Mouse (Mus musculus): ENCODE results near the gene Cmss1. TPM values are rescaled to one million over a fixed set of nuclear protein-coding genes. Genes with fewer than 3 reads are reported as not detected.

Gene Cmss1
- polyA plus RNA-seq, 1 experiment from 2014 or later: 51.4 TPM

DNA sequence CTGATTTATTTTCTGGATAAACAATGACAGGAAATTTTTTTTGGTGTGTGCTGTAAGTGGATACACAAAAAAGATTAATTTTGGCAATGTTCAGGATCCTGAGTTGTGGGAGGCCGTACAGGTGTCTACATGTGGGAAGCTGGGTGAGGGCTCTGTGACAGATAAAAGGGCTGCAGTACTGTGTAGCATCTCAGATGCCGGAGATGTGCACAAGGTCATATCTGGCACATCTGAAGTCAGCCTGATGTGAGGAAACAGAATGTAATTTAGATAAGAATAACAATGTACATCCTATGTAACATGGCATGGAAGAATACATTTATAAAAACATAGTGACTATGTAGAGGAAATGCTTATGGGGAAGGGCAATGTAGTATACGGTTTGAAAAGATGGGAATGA, 293.2 kb downstream of the Cmss1 start:
- 75% methylated on average over 3 of the region's 3 CpGs for WGBS
- peak; percentile 59; the same call in 1 of the 2 replicates for ATAC-seq (ENCODE audit: low FRiP score, low TSS enrichment)
- no peak overlapping the region for H3K4me3 ChIP-seq (ENCODE audit: low read length)

DNA sequence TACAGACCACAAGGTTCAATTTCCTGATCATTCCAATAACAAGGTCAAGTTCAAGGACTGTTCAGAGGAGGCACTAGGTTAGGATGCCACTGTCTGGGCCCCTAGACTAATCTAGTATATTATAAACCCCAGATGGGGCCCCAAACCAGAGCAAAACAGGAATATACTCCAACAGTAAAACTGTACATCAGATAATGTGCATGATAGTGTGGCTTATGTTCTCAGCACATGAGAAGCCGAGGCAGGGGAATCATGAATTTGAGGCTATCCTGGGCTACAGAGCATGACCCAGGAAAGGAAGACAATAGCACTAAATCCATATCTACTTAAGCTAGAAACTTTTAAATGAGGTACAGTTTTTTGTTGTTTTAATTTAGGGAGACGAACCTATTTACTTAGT, 294.5 kb downstream of the Cmss1 start:
- no peaks in the 10 kb centered on the region for H3K27me3 ChIP-seq (ENCODE audit: insufficient read depth, low read length)
- H3K4me1 ChIP-seq (ENCODE audit: insufficient read depth, low read length): peaks cover 7% of the 10 kb centered on the region; the same call in 1 of the 2 replicates
- no peak overlapping the region for H3K9ac ChIP-seq (replicated peaks; ENCODE audit: low read length)
- no peaks in the 10 kb centered on the region for H3K9me3 ChIP-seq (ENCODE audit: low read length)
- ATAC-seq (ENCODE audit: low FRiP score, low TSS enrichment): no peak
- H3K4me3 ChIP-seq (ENCODE audit: low read length): no peak overlapping the region
- H3K36me3 ChIP-seq (ENCODE audit: insufficient read depth, low read length): no peaks in the 10 kb centered on the region
- WGBS: 84% methylated on average over 2 of the region's 2 CpGs
- no peak overlapping the region for H3K4me2 ChIP-seq (replicated peaks; ENCODE audit: low read depth, low read length)
- no peak overlapping the region for H3K27ac ChIP-seq (ENCODE audit: low read length)

More for the DNA sequence above, 293.2 kb downstream of the Cmss1 start:
- Histone ChIP-seq H3K9ac (replicated peaks; ENCODE audit: low read length) (no peak overlapping the region), H3K4me1 (ENCODE audit: insufficient read depth, low read length) (peaks cover 21% of the 10 kb centered on the region), H3K36me3 (ENCODE audit: insufficient read depth, low read length) (no peaks in the 10 kb centered on the region), H3K27me3 (ENCODE audit: insufficient read depth, low read length) (no peaks in the 10 kb centered on the region), H3K9me3 (ENCODE audit: low read length) (no peaks in the 10 kb centered on the region), H3K4me2 (replicated peaks; ENCODE audit: low read depth, low read length) (no peak overlapping the region), H3K27ac (ENCODE audit: low read length) (no peak overlapping the region)

DNA sequence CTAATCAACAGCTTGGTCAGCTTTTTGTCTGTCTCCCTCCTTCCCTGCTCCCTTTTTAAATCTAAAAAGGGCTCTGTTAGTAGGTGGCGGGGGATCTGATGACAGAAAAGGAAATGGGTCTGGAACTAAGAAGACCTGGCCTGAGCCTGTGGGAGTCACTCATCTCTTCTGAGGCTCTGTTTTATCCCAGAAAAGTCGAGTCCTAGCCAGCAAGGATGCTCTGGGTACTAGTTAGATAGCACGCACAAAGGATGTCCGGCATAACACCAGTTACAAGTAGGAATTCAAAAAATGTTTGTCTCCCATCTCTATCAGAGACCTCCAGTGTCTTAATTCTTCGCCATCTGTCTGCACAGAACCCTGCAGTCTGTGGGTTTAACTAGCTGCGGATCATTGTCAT, 301.2 kb downstream of the Cmss1 start:
- H3K4me3 ChIP-seq (ENCODE audit: low read length): no peak overlapping the region
- H3K4me1 ChIP-seq (ENCODE audit: insufficient read depth, low read length): no peaks in the 10 kb centered on the region
- no peak overlapping the region for H3K9ac ChIP-seq (replicated peaks; ENCODE audit: low read length)
- no peak overlapping the region for H3K4me2 ChIP-seq (replicated peaks; ENCODE audit: low read depth, low read length)
- no peaks in the 10 kb centered on the region for H3K27me3 ChIP-seq (ENCODE audit: insufficient read depth, low read length)
- ATAC-seq (ENCODE audit: low FRiP score, low TSS enrichment): no peak
- H3K27ac ChIP-seq (ENCODE audit: low read length): no peak overlapping the region
- H3K9me3 ChIP-seq (ENCODE audit: low read length): no peaks in the 10 kb centered on the region
- WGBS: 87% methylated on average over 6 of the region's 6 CpGs
- no peaks in the 10 kb centered on the region for H3K36me3 ChIP-seq (ENCODE audit: insufficient read depth, low read length)

DNA sequence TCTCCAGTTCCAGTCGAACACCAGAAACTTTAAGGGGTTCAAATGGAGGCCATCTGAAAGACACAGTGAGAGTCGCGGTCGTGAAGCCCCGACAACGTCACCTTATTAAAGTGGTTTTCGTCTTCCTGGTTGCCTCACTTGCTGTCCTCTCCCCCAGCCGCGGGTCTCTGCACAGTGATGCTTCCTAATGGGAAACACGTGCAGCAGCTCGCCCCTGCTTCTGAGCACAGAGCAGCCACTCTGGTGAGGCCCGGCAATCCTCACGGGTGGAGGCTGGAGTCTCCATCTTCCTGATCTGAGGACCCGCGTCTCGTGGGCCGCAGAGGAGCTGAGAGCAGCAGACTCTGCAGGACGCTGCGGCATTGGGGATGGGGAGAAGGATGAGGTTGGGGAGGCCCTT, 302.9 kb downstream of the Cmss1 start:
- Histone ChIP-seq H3K4me3 (ENCODE audit: low read length) (no peak overlapping the region), H3K27ac (ENCODE audit: low read length) (no peak overlapping the region), H3K4me1 (ENCODE audit: insufficient read depth, low read length) (no peaks in the 10 kb centered on the region), H3K9me3 (ENCODE audit: low read length) (no peaks in the 10 kb centered on the region), H3K9ac (replicated peaks; ENCODE audit: low read length) (no peak overlapping the region), H3K36me3 (ENCODE audit: insufficient read depth, low read length) (no peaks in the 10 kb centered on the region), H3K4me2 (replicated peaks; ENCODE audit: low read depth, low read length) (no peak overlapping the region), H3K27me3 (ENCODE audit: insufficient read depth, low read length) (no peaks in the 10 kb centered on the region)
- ATAC-seq (ENCODE audit: low FRiP score, low TSS enrichment): no peak
- WGBS: 73% methylated on average over 19 of the region's 19 CpGs

DNA sequence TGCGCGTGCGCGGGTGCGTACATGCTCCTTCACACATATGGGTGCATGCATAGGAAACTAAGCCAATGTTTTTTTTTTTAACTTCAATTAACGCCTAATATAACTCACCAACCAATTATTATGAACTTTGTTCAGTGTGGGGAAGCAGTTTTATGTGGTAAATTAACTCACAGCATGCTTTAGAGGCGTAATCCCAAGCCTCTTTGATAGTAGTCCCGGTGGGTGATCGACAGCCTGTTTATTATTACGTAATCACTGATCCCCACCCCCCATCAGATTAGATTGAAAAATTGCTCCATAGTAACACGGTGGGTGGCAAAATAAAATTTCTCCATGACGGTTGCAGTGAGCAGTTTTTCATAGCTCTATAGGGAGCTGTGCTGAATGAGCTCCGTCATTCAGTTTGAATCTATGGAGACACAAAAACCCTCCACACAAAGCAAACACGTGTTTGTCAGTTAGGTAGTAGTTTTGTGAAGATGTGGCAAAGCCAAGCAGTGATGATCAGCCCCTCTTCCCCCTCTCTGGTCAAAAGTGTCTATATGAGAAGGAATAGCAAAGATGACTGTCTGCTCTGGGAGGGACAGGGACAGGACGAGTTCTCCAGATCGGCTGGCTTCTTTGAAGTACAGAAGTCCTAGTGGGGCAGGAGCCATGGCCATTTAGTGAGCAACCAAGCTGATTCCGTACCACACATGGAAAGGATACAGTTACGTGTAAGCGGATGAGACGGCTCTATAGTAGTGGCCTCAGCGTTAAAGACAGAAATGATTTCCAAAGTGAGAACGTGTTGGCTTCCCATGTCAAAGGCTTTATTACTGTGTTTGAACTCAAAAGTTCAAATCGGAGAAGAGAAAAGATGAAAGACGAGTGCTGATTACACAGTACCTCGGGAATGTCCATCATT, 303.6 kb downstream of the Cmss1 start:
- no peaks in the 10 kb centered on the region for H3K36me3 ChIP-seq (ENCODE audit: insufficient read depth, low read length)
- no peak for ATAC-seq (ENCODE audit: low FRiP score, low TSS enrichment)
- 85% methylated on average over 25 of the region's 25 CpGs for WGBS
- H3K9ac ChIP-seq (replicated peaks; ENCODE audit: low read length): no peak overlapping the region
- no peaks in the 10 kb centered on the region for H3K9me3 ChIP-seq (ENCODE audit: low read length)
- H3K27me3 ChIP-seq (ENCODE audit: insufficient read depth, low read length): no peaks in the 10 kb centered on the region
- no peak overlapping the region for H3K27ac ChIP-seq (ENCODE audit: low read length)
- no peak overlapping the region for H3K4me2 ChIP-seq (replicated peaks; ENCODE audit: low read depth, low read length)
- H3K4me3 ChIP-seq (ENCODE audit: low read length): no peak overlapping the region
- H3K4me1 ChIP-seq (ENCODE audit: insufficient read depth, low read length): no peaks in the 10 kb centered on the region

DNA sequence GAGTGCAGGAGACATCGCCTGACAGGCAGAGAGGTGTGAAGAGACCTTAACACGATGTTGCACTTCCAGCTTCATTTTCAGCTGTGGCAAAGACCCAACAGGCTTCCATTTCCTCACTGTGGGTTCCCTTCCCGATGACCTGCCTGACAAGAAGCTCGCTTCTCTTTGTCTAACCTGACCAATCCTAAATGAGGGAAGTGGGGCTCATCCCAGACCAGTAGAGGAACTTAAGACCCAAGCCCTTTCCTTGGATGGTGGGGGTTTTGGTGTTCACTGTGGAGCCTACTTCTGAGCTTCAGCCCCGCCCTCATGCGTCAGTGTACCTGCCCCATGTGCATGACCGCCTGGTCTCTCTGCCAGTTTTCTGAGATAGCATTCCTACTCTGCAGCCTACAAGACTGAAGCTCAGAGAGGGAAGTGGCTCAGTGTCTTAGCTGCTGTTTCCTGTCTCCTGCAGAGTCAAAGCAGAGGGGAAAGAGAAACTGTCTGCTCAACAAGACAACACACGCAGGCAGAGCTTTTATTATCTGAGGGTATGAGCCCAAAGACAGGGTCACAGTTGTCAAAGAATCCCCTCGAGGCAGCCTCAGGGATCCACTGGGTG, 305.1 kb downstream of the Cmss1 start:
- H3K27me3 ChIP-seq (ENCODE audit: insufficient read depth, low read length): no peaks in the 10 kb centered on the region
- H3K27ac ChIP-seq (ENCODE audit: low read length): no peak overlapping the region
- H3K4me3 ChIP-seq (ENCODE audit: low read length): no peak overlapping the region
- H3K9ac ChIP-seq (replicated peaks; ENCODE audit: low read length): no peak overlapping the region
- WGBS: 84% methylated on average over 9 of the region's 9 CpGs
- no peaks in the 10 kb centered on the region for H3K9me3 ChIP-seq (ENCODE audit: low read length)
- no peaks in the 10 kb centered on the region for H3K36me3 ChIP-seq (ENCODE audit: insufficient read depth, low read length)
- H3K4me1 ChIP-seq (ENCODE audit: insufficient read depth, low read length): no peaks in the 10 kb centered on the region
- ATAC-seq (ENCODE audit: low FRiP score, low TSS enrichment): no peak
- H3K4me2 ChIP-seq (replicated peaks; ENCODE audit: low read depth, low read length): no peak overlapping the region

DNA sequence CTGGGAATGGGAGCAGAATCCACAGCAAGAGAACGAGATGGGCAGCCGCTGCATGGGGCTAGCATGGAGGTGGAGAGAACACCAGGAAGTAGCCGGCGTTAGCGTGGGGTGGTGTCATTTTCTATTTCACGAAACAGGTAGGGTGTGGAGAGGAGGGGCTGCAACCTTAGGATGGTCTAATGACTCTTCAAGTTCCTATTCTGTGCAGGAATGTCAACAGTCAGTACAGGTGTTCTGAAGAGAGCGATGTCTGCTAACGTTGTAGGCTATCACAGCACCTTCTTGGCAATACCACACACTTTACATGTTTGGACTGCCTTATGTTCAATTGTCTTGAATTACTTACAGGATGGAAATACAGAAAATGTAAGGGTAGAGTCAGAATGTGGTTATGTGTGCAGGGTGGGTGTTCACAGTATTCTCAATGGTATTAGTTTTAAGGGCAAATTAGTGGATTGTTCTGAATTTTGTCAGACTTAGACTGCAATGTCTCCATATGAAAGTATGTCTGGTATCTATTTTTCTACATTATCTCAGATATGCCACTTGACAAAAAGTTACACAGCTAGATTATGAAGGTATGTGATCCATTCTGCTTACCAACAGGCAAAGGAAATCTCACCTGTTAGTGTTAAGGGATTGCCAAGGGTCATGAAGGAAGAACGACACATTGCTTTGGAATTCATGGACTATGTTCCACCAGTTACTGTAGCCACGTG, 311.3 kb downstream of the Cmss1 start:
- H3K36me3 ChIP-seq (ENCODE audit: insufficient read depth, low read length): no peaks in the 10 kb centered on the region
- no peak overlapping the region for H3K4me3 ChIP-seq (ENCODE audit: low read length)
- no peaks in the 10 kb centered on the region for H3K4me1 ChIP-seq (ENCODE audit: insufficient read depth, low read length)
- no peaks in the 10 kb centered on the region for H3K27me3 ChIP-seq (ENCODE audit: insufficient read depth, low read length)
- no peak overlapping the region for H3K27ac ChIP-seq (ENCODE audit: low read length)
- 0 out of 2 replicates have a peak, but pooled peaks have one; percentile 4 for ATAC-seq (ENCODE audit: low FRiP score, low TSS enrichment)
- H3K9me3 ChIP-seq (ENCODE audit: low read length): no peaks in the 10 kb centered on the region
- no peak overlapping the region for H3K4me2 ChIP-seq (replicated peaks; ENCODE audit: low read depth, low read length)
- WGBS: 81% methylated on average over 10 of the region's 10 CpGs
- no peak overlapping the region for H3K9ac ChIP-seq (replicated peaks; ENCODE audit: low read length)

DNA sequence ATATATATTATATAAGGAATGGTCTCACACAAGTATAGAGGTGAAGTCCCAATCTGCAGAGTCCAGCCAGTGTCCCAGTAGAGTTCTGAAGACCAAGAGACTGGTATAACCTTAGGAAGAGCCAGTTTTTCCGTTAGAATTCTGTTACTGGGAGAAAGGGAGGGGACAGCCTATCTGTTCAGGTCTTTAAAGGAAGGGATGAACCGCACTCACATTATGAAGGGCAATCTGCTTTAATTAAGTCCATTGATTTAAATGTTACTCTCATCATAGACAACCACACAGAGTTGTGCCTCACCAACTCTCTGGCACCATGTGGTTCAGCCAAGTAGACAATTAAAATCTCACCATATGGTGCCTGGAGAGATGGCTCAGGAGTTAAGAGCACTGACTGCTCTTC, 313.9 kb downstream of the Cmss1 start, which contains the start of gene Tmem30c:
TSS of gene Tmem30c (minus strand) at position 101 of the 400 bp plus-strand sequence.
- Histone ChIP-seq H3K4me2 (replicated peaks; ENCODE audit: low read depth, low read length) (no peak within 1 kb of the TSS), H3K27me3 (ENCODE audit: insufficient read depth, low read length) (no peaks in the 10 kb centered on the region), H3K4me3 (ENCODE audit: low read length) (no peak within 1 kb of the TSS), H3K36me3 (ENCODE audit: insufficient read depth, low read length) (no peaks in the 10 kb centered on the region), H3K9me3 (ENCODE audit: low read length) (no peaks in the 10 kb centered on the region), H3K4me1 (ENCODE audit: insufficient read depth, low read length) (no peaks in the 10 kb centered on the region), H3K9ac (replicated peaks; ENCODE audit: low read length) (no peak within 1 kb of the TSS), H3K27ac (ENCODE audit: low read length) (no peak within 1 kb of the TSS)
- no peak for ATAC-seq (ENCODE audit: low FRiP score, low TSS enrichment)
- WGBS: 84% methylated on average over 2 of the region's 2 CpGs

DNA sequence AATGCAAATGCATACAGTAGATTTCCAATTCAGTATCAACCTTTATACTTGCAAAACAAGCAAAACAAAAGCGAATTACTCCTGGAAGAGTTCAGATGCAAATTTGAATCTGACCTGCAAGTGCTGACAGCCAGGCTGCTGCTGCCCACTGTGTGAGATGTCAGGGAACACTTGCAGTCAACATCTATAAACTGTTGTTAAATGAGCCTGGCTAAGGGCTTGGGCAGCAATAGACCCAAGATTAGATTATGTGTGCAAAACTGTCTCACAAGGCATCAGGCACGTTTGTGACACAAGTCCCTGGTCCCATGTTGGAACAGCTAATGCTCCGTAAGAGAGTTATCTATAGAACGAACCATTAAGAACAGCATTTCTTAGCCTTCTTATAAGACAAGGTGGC, 314.4 kb downstream of the Cmss1 start:
- Histone ChIP-seq H3K4me3 (ENCODE audit: low read length) (no peak overlapping the region), H3K9ac (replicated peaks; ENCODE audit: low read length) (no peak overlapping the region), H3K27ac (ENCODE audit: low read length) (no peak overlapping the region), H3K9me3 (ENCODE audit: low read length) (no peaks in the 10 kb centered on the region), H3K36me3 (ENCODE audit: insufficient read depth, low read length) (no peaks in the 10 kb centered on the region), H3K4me1 (ENCODE audit: insufficient read depth, low read length) (no peaks in the 10 kb centered on the region), H3K4me2 (replicated peaks; ENCODE audit: low read depth, low read length) (no peak overlapping the region), H3K27me3 (ENCODE audit: insufficient read depth, low read length) (no peaks in the 10 kb centered on the region)
- 64% methylated on average over 4 of the region's 4 CpGs for WGBS
- no peak for ATAC-seq (ENCODE audit: low FRiP score, low TSS enrichment)
